Mouse (Mus musculus): Measurements from ENCODE around the gene Lrmda. TPM values are rescaled to one million over a fixed set of nuclear protein-coding genes. Genes with fewer than 3 reads are reported as not detected.
A peak's percentile ranks its signal among the peaks of the same experiment; 100 is the strongest.

The Lrmda gene
- total and polyA plus RNA-seq, 3 experiments, result 5.1 to 5.9 TPM; not detected in 1

- no peak for DNase-seq (ENCODE audit: low read depth, low spot score)
- no peaks in the 10 kb centered on the region for H3K79me2 ChIP-seq (ENCODE audit: control insufficient read depth, insufficient read depth, low read length, poor library complexity)
- peaks cover 0 to 4% of the 10 kb centered on the region in 2 experiments; a peak in 2 of 4 replicates for H3K36me3 ChIP-seq (ENCODE audit: control insufficient read depth in 1 of 2, insufficient read depth in 2 of 2, low read length in 2 of 2)
- no peaks in the 10 kb centered on the region for H3K27me3 ChIP-seq (ENCODE audit: control insufficient read depth in 1 of 2, insufficient read depth in 2 of 2, low read length in 2 of 2)
- TF ChIP-seq HCFC1 (IDR thresholded peaks at IDR 0.05; ENCODE audit: low read depth, low read length) (no peak), ZKSCAN1 (IDR thresholded peaks at IDR 0.05; ENCODE audit: low read depth, low read length) (no peak), ELF1 (IDR thresholded peaks at IDR 0.05; ENCODE audit: low read depth, low read length) (no peak), JUND (IDR thresholded peaks at IDR 0.05; ENCODE audit: low read depth, low read length) (no peak), MAZ (IDR thresholded peaks at IDR 0.05; ENCODE audit: low read depth, low read length) (no peak), EP300 (IDR thresholded peaks at IDR 0.05; ENCODE audit: low read depth in 1 of 2, low read length in 2 of 2) (no peak), USF1 (IDR thresholded peaks at IDR 0.05; ENCODE audit: low read depth, low read length) (no peak), MYB (IDR thresholded peaks at IDR 0.05; ENCODE audit: low read depth, low read length) (no peak), MAFK (IDR thresholded peaks at IDR 0.05; ENCODE audit: borderline replicate concordance, low read depth, low read length) (no peak), ZNF384 (IDR thresholded peaks at IDR 0.05; ENCODE audit: low read depth, low read length) (no peak)
- peaks cover 2 to 4% of the 10 kb centered on the region in 2 experiments; a peak in 3 of 4 replicates for H3K4me1 ChIP-seq (ENCODE audit: control insufficient read depth in 1 of 2, insufficient read depth in 2 of 2, low read length in 2 of 2)
- no peaks in the 10 kb centered on the region for H3K9me3 ChIP-seq (replicated peaks; ENCODE audit: insufficient read depth, low read length)
- H3K27ac ChIP-seq (ENCODE audit: control insufficient read depth, low read depth, low read length), result no peak overlapping the region
- H3K4me3 ChIP-seq (ENCODE audit: control insufficient read depth in 1 of 2, insufficient read depth in 1 of 2, low read depth in 2 of 2, low read length in 2 of 2), result no peak overlapping the region
- H3K9ac ChIP-seq (ENCODE audit: control insufficient read depth, low read depth, low read length, poor library complexity, severe bottlenecking), result no peak overlapping the region
Observed at GRCm38 (mm10) chr14:22545887-22546675, 526.6 kb downstream of the Lrmda start.

DNA sequence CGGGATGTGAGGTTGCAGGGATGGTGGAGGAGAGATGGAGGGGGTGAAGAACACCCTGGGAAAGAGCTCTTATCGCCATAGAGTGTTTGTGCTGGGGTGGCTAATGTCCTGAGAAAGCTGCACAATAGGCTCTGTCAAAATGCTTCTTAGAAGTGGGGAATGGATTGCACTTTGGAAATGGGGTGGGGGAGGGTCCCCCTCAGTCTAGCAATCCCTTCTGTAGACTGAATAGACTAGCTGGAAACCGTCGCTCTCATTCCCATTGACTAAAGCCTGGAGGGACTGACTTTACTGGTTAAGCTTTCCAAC, 527.1 kb downstream of the Lrmda start:
- Histone ChIP-seq H3K27ac (ENCODE audit: control insufficient read depth, low read depth, low read length) (no peak overlapping the region), H3K9ac (ENCODE audit: control insufficient read depth, low read depth, low read length, poor library complexity, severe bottlenecking) (no peak overlapping the region), H3K27me3 (ENCODE audit: control insufficient read depth in 1 of 2, insufficient read depth in 2 of 2, low read length in 2 of 2) (no peaks in the 10 kb centered on the region), H3K36me3 (ENCODE audit: control insufficient read depth in 1 of 2, insufficient read depth in 2 of 2, low read length in 2 of 2) (peaks cover 0 to 4% of the 10 kb centered on the region in 2 experiments; a peak in 2 of 4 replicates), H3K4me1 (ENCODE audit: control insufficient read depth in 1 of 2, insufficient read depth in 2 of 2, low read length in 2 of 2) (peaks cover 2 to 4% of the 10 kb centered on the region in 2 experiments; a peak in 3 of 4 replicates), H3K9me3 (replicated peaks; ENCODE audit: insufficient read depth, low read length) (no peaks in the 10 kb centered on the region), H3K79me2 (ENCODE audit: control insufficient read depth, insufficient read depth, low read length, poor library complexity) (no peaks in the 10 kb centered on the region), H3K4me3 (ENCODE audit: control insufficient read depth in 1 of 2, insufficient read depth in 1 of 2, low read depth in 2 of 2, low read length in 2 of 2) (no peak overlapping the region)
- DNase-seq (ENCODE audit: low read depth, low spot score), result no peak
- TF ChIP-seq ZNF384 (IDR thresholded peaks at IDR 0.05; ENCODE audit: low read depth, low read length), result no peak

DNA sequence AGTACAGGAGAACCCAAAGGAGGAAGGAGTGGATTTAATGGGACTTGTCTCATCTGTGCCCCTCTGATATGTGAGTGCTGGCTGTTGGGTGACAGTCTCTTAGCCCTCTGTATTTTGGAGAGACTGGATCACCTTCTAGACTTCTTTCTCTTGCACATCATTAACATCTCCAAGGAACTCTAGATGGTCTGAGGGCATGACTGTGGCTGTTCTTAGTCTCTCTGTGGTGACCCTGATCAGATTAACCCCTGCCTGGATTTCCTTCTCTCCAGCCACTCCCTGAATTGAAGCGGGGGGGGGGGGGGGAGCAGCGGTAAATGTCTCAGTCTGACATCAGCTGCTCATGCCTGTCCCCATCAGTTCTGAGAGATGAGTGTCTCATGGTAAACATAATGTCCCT, 528.8 kb downstream of the Lrmda start:
- peak; percentile 57 for DNase-seq (ENCODE audit: low read depth, low spot score)
- Histone ChIP-seq H3K9ac (ENCODE audit: control insufficient read depth, low read depth, low read length, poor library complexity, severe bottlenecking) (no peak overlapping the region), H3K9me3 (replicated peaks; ENCODE audit: insufficient read depth, low read length) (no peaks in the 10 kb centered on the region), H3K4me3 (ENCODE audit: control insufficient read depth in 1 of 2, insufficient read depth in 1 of 2, low read depth in 2 of 2, low read length in 2 of 2) (no peak overlapping the region), H3K27me3 (ENCODE audit: control insufficient read depth in 1 of 2, insufficient read depth in 2 of 2, low read length in 2 of 2) (no peaks in the 10 kb centered on the region), H3K4me1 (ENCODE audit: control insufficient read depth in 1 of 2, insufficient read depth in 2 of 2, low read length in 2 of 2) (peaks cover 2 to 4% of the 10 kb centered on the region in 2 experiments; a peak in 3 of 4 replicates), H3K79me2 (ENCODE audit: control insufficient read depth, insufficient read depth, low read length, poor library complexity) (no peaks in the 10 kb centered on the region), H3K36me3 (ENCODE audit: control insufficient read depth in 1 of 2, insufficient read depth in 2 of 2, low read length in 2 of 2) (peaks cover 0 to 4% of the 10 kb centered on the region in 2 experiments; a peak in 2 of 4 replicates), H3K27ac (ENCODE audit: control insufficient read depth, low read depth, low read length) (no peak overlapping the region)
- TF ChIP-seq GATA1 (IDR thresholded peaks at IDR 0.05; ENCODE audit: low read depth, low read length) (0 out of 2 replicates have a peak, but pooled peaks have one; percentile 15), USF1 (IDR thresholded peaks at IDR 0.05; ENCODE audit: low read depth, low read length) (no peak)
